Mouse (Mus musculus) myocyte (in vitro differentiated cells): Measurements from ENCODE around the gene Cpt1c.

Experiments used
- E2F4 ChIP-seq: IDR thresholded peaks from one replicate; pipeline ENCODE4 v1.6.1; 2011; ENCODE audit warnings: mild to moderate bottlenecking, control low read depth, moderate library complexity; ENCODE audit not compliant: insufficient read depth
- MAX ChIP-seq: IDR thresholded peaks from one replicate; pipeline ENCODE4 v1.6.1; 2011; ENCODE audit warnings: low read depth, mild to moderate bottlenecking, control low read depth
- MYOG ChIP-seq, 3 experiments: IDR thresholded peaks; one replicate each; pipeline ENCODE4 v1.6.1; 2011; ENCODE audit warnings: control low read depth in 2 of 3, low read depth in 2 of 3, mild to moderate bottlenecking in 2 of 3; ENCODE audit not compliant: insufficient read length in 2 of 3, control insufficient read depth in 1 of 3, insufficient read depth in 1 of 3
- POLR2A ChIP-seq: IDR thresholded peaks from one replicate; pipeline ENCODE4 v1.6.1; 2011; ENCODE audit warnings: low read depth, mild to moderate bottlenecking, control low read depth, moderate library complexity; ENCODE audit not compliant: insufficient read length
- POLR2AphosphoS2 ChIP-seq: IDR thresholded peaks from one replicate; pipeline ENCODE4 v1.6.1; 2011; ENCODE audit warnings: low read depth, control low read depth; ENCODE audit not compliant: insufficient read length
- TCF12 ChIP-seq: IDR thresholded peaks from one replicate; pipeline ENCODE4 v1.6.1; 2011; ENCODE audit warnings: mild to moderate bottlenecking, control low read depth; ENCODE audit not compliant: poor library complexity, insufficient read depth, severe bottlenecking

DNA sequence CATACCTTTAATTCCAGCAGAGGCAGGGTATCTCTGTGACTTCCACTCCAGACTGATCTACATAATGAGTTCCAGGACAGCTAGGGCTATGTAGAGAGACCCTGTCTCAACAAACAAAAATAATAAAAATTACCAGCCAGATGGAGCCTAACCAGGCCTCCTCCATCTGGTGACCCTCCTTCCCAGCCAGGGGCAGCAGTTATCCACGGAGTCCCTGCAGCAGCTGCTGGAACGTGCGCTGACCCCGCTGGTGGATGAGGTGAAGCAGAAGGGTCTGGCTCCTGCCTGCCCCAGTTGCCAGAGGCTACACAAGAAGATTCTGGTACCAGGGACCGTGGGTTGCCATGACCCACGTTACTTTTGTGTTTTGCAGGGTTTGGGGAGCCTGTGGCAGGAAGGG lies 18.4 kb downstream of the Cpt1c start:
- no peak for TF ChIP-seq POLR2AphosphoS2
- TF ChIP-seq E2F4: no peak
- TF ChIP-seq TCF12: no peak
- TF ChIP-seq POLR2A: no peak
- TF ChIP-seq MYOG (IDR thresholded peaks at IDR 0.05; ENCODE audit: control insufficient read depth in 1 of 3, insufficient read depth in 1 of 3, insufficient read length in 2 of 3, low read depth in 2 of 3): no peak
- TF ChIP-seq MAX: no peak
